21 mouse cellular contexts compared by ENCODE assay signal in the genomic region with DNA sequence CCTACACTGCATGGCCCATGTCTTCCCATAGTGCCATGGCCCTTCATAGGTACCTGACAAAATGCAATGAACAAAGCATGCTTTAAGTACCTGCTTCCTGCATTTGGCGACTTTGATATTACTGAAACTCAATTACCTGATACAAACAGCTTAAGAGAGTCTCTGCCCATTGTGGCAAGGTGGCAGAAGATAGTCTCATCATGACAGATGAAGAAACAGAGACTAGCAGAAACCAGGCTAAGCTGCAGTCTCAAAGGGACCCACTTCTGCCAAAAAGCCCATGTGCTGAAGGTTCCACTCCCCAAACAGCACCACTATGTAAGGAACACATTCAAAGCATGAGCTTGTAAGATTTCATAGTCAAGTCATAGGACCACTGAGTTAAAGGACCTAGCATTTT. TPM values are rescaled to one million over a fixed set of nuclear protein-coding genes. Genes with fewer than 3 reads are reported as not detected.
DNase-seq lines count a peak whose midpoint lies in the region; ATAC-seq and TF ChIP-seq lines count a peak whose summit lies in the region.
"Had no signal": no experiment of that assay in that cellular context is flagged by ENCODE, and none has a peak within 500 bp of the region (broad histone marks: within the 10 kb centered on the region; RNA-seq: fewer than 3 reads in every experiment).

No protein-coding gene starts in this region.

- H3K9me3 ChIP-seq in heart, embryonic 14.5 days (ENCODE audit: control insufficient read depth, low read length) = no peaks in the 10 kb centered on the region
- H3K9me3 ChIP-seq in liver, embryonic 11.5 days (ENCODE audit: control insufficient read depth, low read length) = no peaks in the 10 kb centered on the region
- no peaks in the 10 kb centered on the region for H3K9me3 ChIP-seq in liver, postnatal 0 days (ENCODE audit: low read length)
- H3K9me3 ChIP-seq in forebrain, postnatal 0 days (ENCODE audit: low read length) = no peaks in the 10 kb centered on the region
- H3K9me3 ChIP-seq: embryonic facial prominence, embryonic 12.5 days; forebrain, embryonic 15.5 days; G1E; hindbrain, embryonic 12.5 days had no signal

- intact Hi-C loops in heart, postnatal 36 days (cut with DNase I) = no loop called here

- no peak overlapping the region for H3K9ac ChIP-seq in heart, embryonic 14.5 days (ENCODE audit: low read length)
- H3K9ac ChIP-seq in liver, embryonic 11.5 days (ENCODE audit: low read depth, low read length) = no peak overlapping the region
- H3K9ac ChIP-seq in liver, postnatal 0 days (replicated peaks) = no peak overlapping the region
- no peak overlapping the region for H3K9ac ChIP-seq in forebrain, postnatal 0 days
- H3K9ac ChIP-seq: embryonic facial prominence, embryonic 12.5 days; forebrain, embryonic 15.5 days; hindbrain, embryonic 12.5 days had no signal

- DNase-seq in cerebellum, adult 9-10 months = peak; percentile 10
- DNase-seq in cerebellum, adult 8-10 months = no peak
- DNase-seq in heart, postnatal 36 days = no peak
- no peak for DNase-seq in liver, embryonic 11.5 days (ENCODE audit: low spot score)
- no peak for DNase-seq in liver, postnatal 0 days
- no peak for DNase-seq in forebrain, postnatal 0 days
- DNase-seq: adrenal gland, adult 8-10 months; B cell, adult 2 months; cerebellum, adult 2 months; cerebellum, postnatal 25 days; gastrocnemius, postnatal 10 days; heart, postnatal 10 days had no signal

- no peak overlapping the region; a peak in 1 of 4 replicates for H3K27ac ChIP-seq in heart, embryonic 14.5 days (replicated peaks in 1 of 2; ENCODE audit: control insufficient read depth in 1 of 2, insufficient read depth in 1 of 2, low read depth in 2 of 2, low read length in 2 of 2)
- no peak overlapping the region for H3K27ac ChIP-seq in liver, embryonic 11.5 days (ENCODE audit: low read depth, low read length)
- H3K27ac ChIP-seq in liver, postnatal 0 days (ENCODE audit: low read depth) = no peak overlapping the region
- H3K27ac ChIP-seq in forebrain, postnatal 0 days (ENCODE audit: low read depth, low read length) = no peak overlapping the region
- H3K27ac ChIP-seq: embryonic facial prominence, embryonic 12.5 days; forebrain, embryonic 15.5 days; hindbrain, embryonic 12.5 days had no signal

- ATAC-seq in heart, embryonic 14.5 days (ENCODE audit: insufficient number of reproducible peaks, insufficient read depth, low FRiP score, low read depth) = no peak
- peak; percentile 48 for ATAC-seq in liver, embryonic 11.5 days (replicated peaks; ENCODE audit: low FRiP score)
- no peak for ATAC-seq in liver, postnatal 0 days
- ATAC-seq in forebrain, postnatal 0 days = no peak
- ATAC-seq: CD4-positive, CD25-positive, alpha-beta regulatory T cell, adult 4 months; forebrain, embryonic 15.5 days; hindbrain, embryonic 16.5 days; inflammation-experienced regulatory T-cells, adult 6 months; intestine, postnatal 0 days had no signal

- no peak for TF ChIP-seq CTCF in liver, postnatal 0 days (IDR thresholded peaks at IDR 0.05; ENCODE audit: low read depth)
- TF ChIP-seq CTCF in forebrain, postnatal 0 days (IDR thresholded peaks at IDR 0.05; ENCODE audit: low read depth) = no peak

- H3K27me3 ChIP-seq in heart, embryonic 14.5 days (ENCODE audit: control insufficient read depth, insufficient read depth, low read length) = no peaks in the 10 kb centered on the region
- peaks cover 4% of the 10 kb centered on the region; the same call in 1 of the 2 replicates for H3K27me3 ChIP-seq in liver, embryonic 11.5 days (replicated peaks; ENCODE audit: control insufficient read depth, insufficient read depth, low read length)
- H3K27me3 ChIP-seq in liver, postnatal 0 days (ENCODE audit: insufficient read depth, low read length) = no peaks in the 10 kb centered on the region
- no peaks in the 10 kb centered on the region for H3K27me3 ChIP-seq in forebrain, postnatal 0 days (ENCODE audit: insufficient read depth, low read length)
- H3K27me3 ChIP-seq: forebrain, embryonic 15.5 days had no signal

- no peak overlapping the region for H3K4me3 ChIP-seq in heart, embryonic 14.5 days (ENCODE audit: control insufficient read depth in 1 of 2, insufficient read depth in 1 of 2, low read depth in 1 of 2, low read length in 2 of 2)
- no peak overlapping the region for H3K4me3 ChIP-seq in liver, embryonic 11.5 days (ENCODE audit: low read depth, low read length)
- no peak overlapping the region for H3K4me3 ChIP-seq in liver, postnatal 0 days (ENCODE audit: low read depth, low read length)
- no peak overlapping the region for H3K4me3 ChIP-seq in forebrain, postnatal 0 days (ENCODE audit: low read depth, low read length)
- H3K4me3 ChIP-seq: embryonic facial prominence, embryonic 12.5 days; forebrain, embryonic 15.5 days; hindbrain, embryonic 12.5 days had no signal

- 78% methylated on average over 1 of the region's 1 CpGs for WGBS in heart, embryonic 14.5 days
- 92% methylated on average over 1 of the region's 1 CpGs for WGBS in liver, embryonic 11.5 days
- 77% methylated on average over 1 of the region's 1 CpGs for WGBS in liver, postnatal 0 days (ENCODE audit: insufficient replicate concordance)
- 76% methylated on average over 1 of the region's 1 CpGs for WGBS in forebrain, postnatal 0 days

- peak overlapping the region; percentile 73; the same call in 1 of the 2 replicates for H3K4me2 ChIP-seq in heart, embryonic 14.5 days (ENCODE audit: low read length)
- no peak overlapping the region for H3K4me2 ChIP-seq in liver, embryonic 11.5 days
- no peak overlapping the region for H3K4me2 ChIP-seq in liver, postnatal 0 days (ENCODE audit: low read depth, low read length)
- H3K4me2 ChIP-seq in forebrain, postnatal 0 days (ENCODE audit: low read depth) = no peak overlapping the region
- H3K4me2 ChIP-seq: embryonic facial prominence, embryonic 12.5 days; forebrain, embryonic 15.5 days; hindbrain, embryonic 12.5 days had no signal

- TF ChIP-seq EP300 in liver, postnatal 0 days (IDR thresholded peaks at IDR 0.05; ENCODE audit: low read depth) = no peak

- H3K36me3 ChIP-seq in heart, embryonic 14.5 days (ENCODE audit: control insufficient read depth, insufficient read depth, low read length) = 0 out of 2 replicates have a peak, but pooled peaks cover 4% of the 10 kb centered on the region
- no peaks in the 10 kb centered on the region for H3K36me3 ChIP-seq in liver, embryonic 11.5 days (ENCODE audit: control insufficient read depth, insufficient read depth, low read length)
- no peaks in the 10 kb centered on the region for H3K36me3 ChIP-seq in liver, postnatal 0 days (replicated peaks; ENCODE audit: insufficient read depth, low read length)
- no peaks in the 10 kb centered on the region for H3K36me3 ChIP-seq in forebrain, postnatal 0 days (ENCODE audit: insufficient read depth)
- H3K36me3 ChIP-seq: embryonic facial prominence, embryonic 12.5 days; forebrain, embryonic 15.5 days; G1E; hindbrain, embryonic 12.5 days had no signal

- peaks cover 50 to 84% of the 10 kb centered on the region in 2 experiments for H3K4me1 ChIP-seq in heart, embryonic 14.5 days (ENCODE audit: control insufficient read depth in 2 of 2, insufficient read depth in 2 of 2, low read length in 2 of 2)
- H3K4me1 ChIP-seq in liver, embryonic 11.5 days (replicated peaks; ENCODE audit: control insufficient read depth, insufficient read depth, low read length) = no peaks in the 10 kb centered on the region
- H3K4me1 ChIP-seq in liver, postnatal 0 days (ENCODE audit: insufficient read depth) = no peaks in the 10 kb centered on the region
- H3K4me1 ChIP-seq in forebrain, postnatal 0 days (ENCODE audit: insufficient read depth) = peaks cover 9% of the 10 kb centered on the region; the same call in 1 of the 2 replicates
- H3K4me1 ChIP-seq: embryonic facial prominence, embryonic 12.5 days; forebrain, embryonic 15.5 days; hindbrain, embryonic 12.5 days had no signal

RNA-seq across cellular contexts. Expression of a gene that starts 7.8 kb away (rescaled TPM):
- polyA plus RNA-seq in heart, embryonic 14.5 days (2014; fragmentation: Nextera tagmentation; extraction: Ambion mirVana) = 64.8 and 69.1 TPM in 2 replicates
- 1,000 to 10,000 TPM in 1 of 2 experiments, 100 to 1,000 TPM in 1; 988 to 1,013 TPM for total RNA-seq in heart, postnatal 36 days (2021)
- polyA plus RNA-seq in liver, embryonic 11.5 days (2014; fragmentation: Nextera tagmentation; extraction: Ambion mirVana) = 0.38 and 0.88 TPM in 2 replicates
- 0.12 and 0.16 TPM in 2 replicates for polyA plus RNA-seq in liver, postnatal 0 days (2015; fragmentation: Nextera tagmentation; extraction: Ambion mirVana)
- 22.8 and 23.6 TPM in 2 replicates for total RNA-seq in forebrain, postnatal 0 days (2014; rRNA removed)
- 0.59 and 2.1 TPM in 2 replicates for polyA plus RNA-seq in forebrain, postnatal 0 days (2015; fragmentation: Nextera tagmentation; extraction: Ambion mirVana)
- polyA plus RNA-seq: G1E; inflammation-experienced regulatory T-cells, adult 6 months had no signal

Comparison
In these comparisons a context has a peak if more than half of its experiments do, and no peak if none do; other contexts are left out.
1. RNA of a gene that starts 7.8 kb away (polyA plus RNA-seq): 64.8 to 69.1 TPM in heart, embryonic 14.5 days; 0.59 to 2.1 TPM in forebrain, postnatal 0 days, 0.38 to 0.88 TPM in liver, embryonic 11.5 days and 0.12 to 0.16 TPM in liver, postnatal 0 days; every median in the first group is over 10 times any median in the second.